Mouse (Mus musculus) liver, postnatal 0 days (tissue): Measurements from ENCODE around the gene Klf7. TPM values are rescaled to one million over a fixed set of nuclear protein-coding genes. Genes with fewer than 3 reads are reported as not detected.

ENCODE experiments used
- ATAC-seq: fragments of 200-750 bp; cut with Nextera tagmentation; 2 replicates; pipeline ENCODE4 v1.8.0; 2017; ENCODE audit warnings: mild to moderate bottlenecking, moderate library complexity
- DNase-seq: peaks from one replicate; pipeline ENCODE4 v3.0.0-alpha.2; 2016
- H3K27ac ChIP-seq: fragments of 300-500 bp; sonication (generic); 2 replicates; pipeline ENCODE4 v1.5.1; 2014; ENCODE audit warnings: antibody characterized with exemption, moderate library complexity, mild to moderate bottlenecking, low read depth
- H3K27me3 ChIP-seq: fragments of 300-500 bp; sonication (generic); 2 replicates; pipeline ENCODE4 v1.6.1; 2014; ENCODE audit warnings: low read length, control low read depth, mixed read lengths; ENCODE audit not compliant: insufficient read depth
- H3K36me3 ChIP-seq: fragments of 300-500 bp; sonication (generic); replicated peaks from 2 replicates; pipeline ENCODE4 v1.6.1; 2014; ENCODE audit warnings: mild to moderate bottlenecking, control low read depth, low read length, moderate library complexity, mixed read lengths; ENCODE audit not compliant: insufficient read depth
- H3K4me1 ChIP-seq: fragments of 300-500 bp; sonication (generic); 2 replicates; pipeline ENCODE4 v1.6.1; 2014; ENCODE audit warnings: antibody characterized with exemption, mild to moderate bottlenecking, control low read depth; ENCODE audit not compliant: insufficient read depth
- H3K4me2 ChIP-seq: fragments of 300-500 bp; sonication (generic); 2 replicates; pipeline ENCODE4 v1.6.1; 2014; ENCODE audit warnings: low read depth, mild to moderate bottlenecking, low read length, moderate library complexity, mixed read lengths
- H3K4me3 ChIP-seq: fragments of 300-500 bp; sonication (generic); 2 replicates; pipeline ENCODE4 v1.5.1; 2014; ENCODE audit warnings: low read depth, low read length
- H3K9ac ChIP-seq: fragments of 300-500 bp; sonication (generic); replicated peaks from 2 replicates; pipeline ENCODE4 v1.6.1; 2014; ENCODE audit warnings: mild to moderate bottlenecking, moderate library complexity
- H3K9me3 ChIP-seq: fragments of 300-500 bp; sonication (generic); 2 replicates; pipeline ENCODE4 v1.6.1; 2016; ENCODE audit warnings: mild to moderate bottlenecking, control low read depth, low read length, mixed read lengths
- CTCF ChIP-seq: sonication (generic); IDR thresholded peaks from 2 replicates; pipeline ENCODE4 v1.5.1; 2016; ENCODE audit warnings: antibody characterized with exemption, low read depth
- EP300 ChIP-seq: IDR thresholded peaks from 2 replicates; pipeline ENCODE4 v1.6.1; 2016; ENCODE audit warnings: antibody characterized with exemption, low read depth, mild to moderate bottlenecking
- WGBS: fragments of 180-500 bp; shearing (Covaris S2); extraction: QIAGEN DNeasy Blood & Tissue Kit; methylation state at CpG from one replicate; pipeline ENCODE4 v1.1.7; 2014; ENCODE audit not compliant: insufficient replicate concordance; 5-methylcytosine and 5-hydroxymethylcytosine counted together
- polyA plus RNA-seq: library from polyadenylated mRNA; unstranded; fragments of >200 nt; fragmentation: Nextera tagmentation; extraction: Ambion mirVana; gene quantifications from 2 replicates; pipeline ENCODE4 v1.2.1, GENCODE M21; 2015

The Klf7 gene
- polyA plus RNA-seq, 1 experiment from 2014 or later: 4.8 TPM

- Histone ChIP-seq H3K4me3 (no peak overlapping the region), H3K27ac (no peak overlapping the region), H3K9me3 (no peaks in the 10 kb centered on the region), H3K4me2 (no peak overlapping the region), H3K27me3 (no peaks in the 10 kb centered on the region), H3K4me1 (peaks cover 10% of the 10 kb centered on the region), H3K36me3 (no peaks in the 10 kb centered on the region), H3K9ac (no peak overlapping the region)
- no peak for DNase-seq
- no peak for ATAC-seq
- WGBS: 88% methylated on average over 4 of the region's 4 CpGs
- TF ChIP-seq EP300: no peak
- TF ChIP-seq CTCF: no peak
Measured at GRCm38 (mm10) chr1:63998901-63999300, 123.2 kb downstream of the Klf7 start.

DNA sequence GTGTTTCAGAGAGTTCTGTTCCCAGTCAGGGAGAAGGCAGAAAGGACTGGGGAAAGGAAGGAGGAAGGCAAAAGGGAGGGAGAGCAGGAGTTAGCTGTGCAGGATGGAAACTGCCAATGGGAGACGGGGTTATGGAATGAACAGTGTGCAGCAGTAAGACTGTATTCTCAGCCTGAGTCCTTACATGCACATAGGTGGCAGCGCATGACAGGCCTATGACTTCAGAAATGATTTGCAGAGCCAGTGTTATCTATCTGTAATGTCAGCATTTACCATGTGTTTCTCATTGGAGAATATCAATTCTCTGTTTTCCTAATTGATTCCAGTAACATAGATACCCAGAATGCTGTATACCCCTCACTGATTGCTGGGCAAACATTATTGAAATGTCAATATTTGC is 123.9 kb downstream of the Klf7 start:
- no peak overlapping the region for H3K27ac ChIP-seq
- TF ChIP-seq EP300: no peak
- TF ChIP-seq CTCF: peak; percentile 22; the same call in 1 of the 2 replicates
- DNase-seq: no peak
- H3K4me3 ChIP-seq: no peak overlapping the region
- H3K36me3 ChIP-seq: no peaks in the 10 kb centered on the region
- no peak for ATAC-seq
- no peaks in the 10 kb centered on the region for H3K9me3 ChIP-seq
- peaks cover 10% of the 10 kb centered on the region for H3K4me1 ChIP-seq
- H3K9ac ChIP-seq: no peak overlapping the region
- WGBS: 66% methylated on average over 2 of the region's 2 CpGs
- no peak overlapping the region for H3K4me2 ChIP-seq
- H3K27me3 ChIP-seq: no peaks in the 10 kb centered on the region

DNA sequence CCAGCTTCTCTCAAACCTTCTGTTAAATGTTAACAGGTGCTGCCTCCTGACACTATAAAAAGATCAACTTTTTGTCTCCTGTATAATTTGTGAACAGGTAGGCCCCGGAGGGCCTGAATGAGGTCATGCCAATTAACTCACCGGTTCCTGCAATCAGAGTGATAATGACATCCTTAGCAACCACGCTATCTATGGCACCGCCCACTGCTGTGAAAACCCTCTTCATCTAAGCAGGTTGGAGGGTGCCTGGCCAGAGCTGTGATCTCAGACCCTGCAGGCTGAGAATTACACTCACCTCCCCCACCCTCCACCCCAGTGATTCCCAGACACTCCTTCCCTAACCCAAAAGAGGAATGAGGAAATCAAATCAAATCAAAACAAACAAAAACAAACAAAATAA is 126.3 kb downstream of the Klf7 start:
- H3K4me2 ChIP-seq: no peak overlapping the region
- TF ChIP-seq CTCF: no peak
- TF ChIP-seq EP300: no peak

DNA sequence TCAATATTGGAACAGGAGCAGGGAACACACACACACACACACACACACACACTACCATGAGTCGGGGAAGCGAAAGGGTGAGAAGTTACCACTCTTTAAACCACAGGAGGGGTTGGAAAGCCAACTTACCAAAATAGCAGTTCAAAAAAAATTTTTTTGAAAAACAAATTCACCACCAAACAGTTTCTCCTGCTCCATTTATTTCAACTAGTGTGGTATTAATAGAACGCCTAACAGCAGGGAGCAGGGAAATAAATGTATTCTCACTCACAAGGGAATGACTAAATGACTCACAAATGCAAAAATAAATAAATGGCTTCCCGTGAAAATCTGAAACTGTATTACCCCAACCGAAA is 127.0 kb downstream of the Klf7 start:
- TF ChIP-seq CTCF: no peak
- TF ChIP-seq EP300: no peak
- H3K27ac ChIP-seq: no peak overlapping the region
- ATAC-seq (no peak), DNase-seq (no peak)
- peaks cover 10% of the 10 kb centered on the region for H3K4me1 ChIP-seq
- no peaks in the 10 kb centered on the region for H3K27me3 ChIP-seq
- no peak overlapping the region for H3K4me2 ChIP-seq
- H3K9ac ChIP-seq: no peak overlapping the region
- WGBS: 39% methylated on average over 5 of the region's 5 CpGs
- H3K9me3 ChIP-seq: no peaks in the 10 kb centered on the region
- H3K36me3 ChIP-seq: no peaks in the 10 kb centered on the region
- H3K4me3 ChIP-seq: no peak overlapping the region

More for the DNA sequence above, 126.3 kb downstream of the Klf7 start:
- Histone ChIP-seq H3K4me1 (peaks cover 10% of the 10 kb centered on the region), H3K27me3 (no peaks in the 10 kb centered on the region), H3K9ac (no peak overlapping the region), H3K27ac (no peak overlapping the region), H3K36me3 (no peaks in the 10 kb centered on the region), H3K9me3 (no peaks in the 10 kb centered on the region), H3K4me3 (no peak overlapping the region)
- ATAC-seq (no peak), DNase-seq (no peak)
- 41% methylated on average over 4 of the region's 4 CpGs for whole genome bisulfite sequencing

DNA sequence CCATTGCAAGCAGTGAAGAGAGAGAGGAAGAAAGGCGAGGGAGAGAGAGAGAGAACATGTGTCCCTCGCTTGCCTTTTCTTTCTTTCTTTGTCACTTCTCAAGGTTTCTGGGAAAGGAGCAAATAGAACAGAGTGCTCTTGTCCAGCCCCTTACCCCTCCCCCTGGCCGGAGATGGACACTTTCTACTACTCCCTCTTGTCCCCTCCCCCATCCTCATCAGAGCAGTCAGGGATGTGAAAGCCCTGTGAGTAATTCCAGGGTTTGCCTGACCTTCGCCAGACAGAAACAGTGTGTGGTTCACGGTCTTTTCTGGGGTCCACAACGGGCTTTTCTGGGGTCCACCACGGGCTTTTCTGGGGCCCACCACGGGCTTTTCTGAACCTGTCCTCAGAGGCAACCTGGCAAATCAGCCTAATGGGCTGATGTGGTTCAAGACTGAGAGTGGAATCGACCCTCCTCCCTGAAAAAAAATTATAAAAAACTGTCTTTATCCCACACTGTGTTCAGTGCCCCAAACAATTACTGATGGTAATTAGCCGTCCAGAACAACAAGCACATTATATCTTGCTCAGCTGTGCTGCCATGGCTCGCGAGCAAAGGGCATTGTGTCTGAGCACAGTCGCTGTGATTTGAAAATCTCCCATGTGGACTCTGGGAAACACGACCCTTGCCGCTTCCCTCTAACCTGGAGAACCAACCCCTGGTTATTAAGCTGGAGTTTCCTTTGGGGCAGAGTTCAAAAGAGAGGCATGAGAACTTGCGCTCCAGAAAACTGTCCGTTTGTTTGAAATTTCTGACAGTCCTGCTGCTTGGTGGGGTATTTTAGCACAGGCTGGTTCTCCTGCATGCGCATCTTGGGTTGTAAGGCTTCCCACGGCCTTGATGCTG is 127.6 kb downstream of the Klf7 start:
- Histone ChIP-seq H3K4me3 (no peak overlapping the region), H3K36me3 (no peaks in the 10 kb centered on the region), H3K27me3 (no peaks in the 10 kb centered on the region), H3K27ac (no peak overlapping the region), H3K4me1 (peaks cover 10% of the 10 kb centered on the region), H3K9ac (no peak overlapping the region), H3K4me2 (no peak overlapping the region), H3K9me3 (no peaks in the 10 kb centered on the region)
- ATAC-seq: no peak
- TF ChIP-seq CTCF: no peak
- TF ChIP-seq EP300: no peak
- no peak for DNase-seq
- 42% methylated on average over 19 of the region's 19 CpGs for WGBS

- no peak for ATAC-seq
- Histone ChIP-seq H3K36me3 (no peaks in the 10 kb centered on the region), H3K27me3 (no peaks in the 10 kb centered on the region), H3K9ac (no peak overlapping the region), H3K4me1 (peaks cover 10% of the 10 kb centered on the region), H3K9me3 (no peaks in the 10 kb centered on the region), H3K4me3 (no peak overlapping the region), H3K27ac (no peak overlapping the region), H3K4me2 (no peak overlapping the region)
- no peak for DNase-seq
- no peak for TF ChIP-seq CTCF
- TF ChIP-seq EP300: no peak
- WGBS: 41% methylated on average over 5 of the region's 5 CpGs
Measured at GRCm38 (mm10) chr1:63992506-63992905, 129.6 kb downstream of the Klf7 start.
